Mouse (Mus musculus): ENCODE measurements at regions not wholly inside any gene's neighbourhood (a gene's known extent, or its start where the extent isn't known, plus 50 kb on each side); places are given as distances from the start of the nearest gene placed in this dataset.

DNA sequence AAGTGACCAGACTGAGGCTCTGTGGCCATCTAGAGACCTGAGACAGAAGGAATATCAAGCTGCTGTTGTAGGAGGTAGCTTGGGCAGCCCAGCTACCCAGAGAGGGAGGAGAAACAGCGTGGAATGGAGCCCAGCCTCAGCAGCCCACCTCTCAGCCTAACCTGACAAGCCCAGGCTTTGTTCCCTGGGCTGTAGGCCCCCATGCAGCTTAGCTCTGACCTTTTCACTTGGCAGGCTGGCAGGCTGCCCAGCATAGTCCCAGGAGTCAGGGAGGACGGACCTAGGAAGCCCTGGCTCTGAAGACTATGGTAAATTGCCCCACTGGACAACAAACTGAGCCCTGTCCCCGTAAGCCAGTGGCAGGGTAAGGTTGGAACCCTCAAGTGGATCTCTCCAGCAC is 141.8 kb upstream of the Csf3r start:
- CTCF ChIA-PET: interaction anchor here (0.6 kb wide), 1 partner anchor 1181 kb away, joined by 3 read pairs; no protein-coding TSS in a partner anchor

DNA sequence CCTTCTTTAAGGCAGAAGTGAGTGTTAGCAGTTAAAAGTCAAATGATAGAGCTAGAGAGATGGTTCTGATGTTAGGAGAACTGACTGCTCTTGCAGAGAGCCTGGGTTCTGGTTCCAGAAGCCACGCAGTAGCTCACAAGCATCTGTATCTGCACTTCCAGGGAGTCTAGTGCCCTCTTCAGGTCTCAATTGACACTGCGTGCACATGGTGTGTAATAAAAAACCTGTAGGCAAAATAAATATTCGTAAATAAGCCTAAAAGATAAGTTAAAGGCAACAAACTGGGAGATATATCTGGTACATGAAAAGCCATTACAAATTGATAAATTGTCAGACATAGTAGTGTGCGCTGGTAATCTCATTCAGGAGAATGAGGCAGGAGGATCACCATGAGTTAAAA is 133.8 kb upstream of the Csf3r start:
- CTCF ChIA-PET: no interaction called here

DNA sequence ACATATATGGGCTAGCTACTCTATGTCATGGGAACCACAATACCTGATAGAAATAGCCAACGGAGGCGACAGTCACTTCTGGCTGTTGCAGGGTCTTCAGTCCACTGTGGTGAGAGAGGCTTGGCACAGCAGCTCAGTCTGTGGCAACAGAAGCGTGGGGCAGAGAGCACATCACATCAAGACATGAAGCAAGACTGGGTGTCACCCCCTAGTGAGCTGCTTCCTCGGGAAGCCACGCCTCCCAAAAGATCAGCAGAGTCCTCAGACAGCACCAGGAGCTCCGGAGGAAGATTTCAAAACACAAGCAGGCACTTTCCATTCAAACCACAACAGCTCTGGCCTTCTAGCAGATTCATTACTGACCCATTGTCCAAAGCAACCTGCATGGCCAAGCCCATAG is 131.2 kb upstream of the Csf3r start:
- CTCF ChIA-PET: no interaction called here

DNA sequence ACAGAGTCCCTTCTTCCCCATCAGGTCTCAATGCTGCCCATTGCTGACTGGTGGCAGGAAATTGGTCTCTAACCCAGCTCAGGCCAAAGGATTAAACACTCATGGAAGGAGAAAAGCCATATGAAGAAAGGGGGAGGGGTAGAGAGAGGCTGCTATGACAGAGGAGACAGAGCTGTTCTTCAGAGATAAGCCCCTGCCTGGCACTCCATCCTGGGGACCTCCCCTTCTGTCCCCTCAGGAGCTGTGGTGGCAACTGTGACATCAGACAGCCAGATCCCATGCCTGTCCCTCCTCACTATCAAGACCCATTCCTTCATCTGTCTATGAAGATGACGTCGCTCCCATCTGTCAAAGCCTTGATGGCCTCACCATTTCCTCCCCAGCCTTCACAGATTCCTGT is 126.6 kb upstream of the Csf3r start:
- CTCF ChIA-PET: no interaction called here

DNA sequence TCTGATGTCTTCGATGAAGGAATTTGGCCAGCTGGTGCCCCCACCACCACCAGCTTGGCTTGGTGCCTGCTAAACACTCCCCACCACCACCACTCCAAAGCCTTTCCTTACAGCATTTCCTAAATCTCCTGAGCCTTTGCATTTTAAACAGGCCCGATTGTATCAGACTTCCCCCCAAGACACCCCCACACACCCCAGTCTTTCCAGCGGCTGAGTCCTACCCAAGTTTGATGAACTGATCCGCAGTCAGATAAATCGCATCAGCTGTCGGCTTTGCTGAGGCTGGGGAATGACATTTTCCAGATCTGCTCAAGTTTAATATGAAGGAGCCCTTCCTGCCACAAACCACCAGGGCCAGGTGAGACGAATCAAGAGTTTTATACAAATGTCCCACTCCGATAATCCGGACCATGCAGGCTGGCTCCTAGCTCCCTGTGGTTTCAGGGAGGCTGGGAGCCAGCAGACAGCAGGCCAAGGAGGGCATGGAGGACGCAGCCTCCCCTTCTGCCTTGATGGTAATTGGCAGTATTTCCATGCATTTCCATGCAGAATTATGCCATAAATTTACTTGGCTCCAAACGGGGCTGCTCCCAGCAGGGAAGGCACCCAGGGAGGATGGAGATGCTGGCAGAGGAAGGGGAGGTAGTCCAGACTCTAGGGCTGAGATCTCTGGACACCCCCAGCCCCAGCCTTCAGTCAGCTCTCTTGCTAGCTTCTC is 125.6 kb upstream of the Csf3r start:
- CTCF ChIA-PET: no interaction called here

DNA sequence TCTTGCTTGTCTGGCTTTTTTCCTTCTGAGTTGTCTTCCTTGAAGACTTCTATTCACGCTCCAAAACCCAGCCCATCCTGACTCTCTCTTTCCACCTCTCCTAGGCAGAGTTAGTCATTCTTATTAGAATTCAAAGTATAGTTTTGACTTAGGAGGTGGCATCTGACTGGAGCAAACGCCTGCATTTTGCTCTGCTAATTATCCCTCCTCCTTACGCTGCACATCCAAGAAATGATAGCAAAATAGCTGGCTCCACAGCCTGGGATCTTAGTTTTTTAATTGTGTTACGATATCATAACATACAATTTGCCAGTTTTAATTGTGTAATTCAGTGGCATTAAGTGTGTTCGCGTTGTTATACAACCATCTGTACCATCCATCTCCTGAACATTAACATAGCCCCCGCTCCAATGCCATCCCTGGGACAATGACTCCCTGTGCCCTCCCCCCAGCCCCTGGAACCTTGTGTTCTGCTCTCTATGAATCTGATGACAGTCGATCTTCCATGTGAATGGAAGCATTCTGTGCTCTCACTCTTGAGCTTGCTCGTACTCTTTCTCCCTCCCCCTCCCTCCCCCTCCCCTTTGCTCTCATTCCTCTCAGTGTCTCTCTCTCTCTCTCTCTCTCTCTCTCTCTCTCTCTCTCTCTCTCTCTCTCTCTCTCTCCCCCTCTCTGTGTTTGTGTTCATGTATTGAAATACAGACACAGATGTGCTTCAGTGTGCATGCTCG is 122.6 kb upstream of the Csf3r start:
- CTCF ChIA-PET: no interaction called here

DNA sequence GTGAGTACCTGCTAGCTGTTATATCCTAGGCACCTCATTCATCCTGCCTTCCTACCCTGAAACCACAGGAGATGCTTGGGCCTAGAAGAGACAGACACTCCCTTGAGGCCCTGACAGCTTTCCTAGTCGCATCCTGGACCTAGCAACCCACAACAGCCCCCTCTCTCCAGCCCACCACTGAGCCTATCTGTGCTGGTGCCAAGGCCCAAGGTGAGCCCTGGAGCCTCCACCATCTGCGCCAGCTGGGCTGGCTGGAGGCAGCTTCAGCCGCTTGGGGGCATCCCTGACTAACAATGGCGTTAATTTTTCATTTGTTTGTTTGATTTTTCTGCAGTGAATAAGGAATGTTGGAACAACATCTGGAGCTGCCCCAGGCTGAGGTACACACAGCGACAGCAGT is 118.1 kb upstream of the Csf3r start:
- CTCF ChIA-PET: no interaction called here

DNA sequence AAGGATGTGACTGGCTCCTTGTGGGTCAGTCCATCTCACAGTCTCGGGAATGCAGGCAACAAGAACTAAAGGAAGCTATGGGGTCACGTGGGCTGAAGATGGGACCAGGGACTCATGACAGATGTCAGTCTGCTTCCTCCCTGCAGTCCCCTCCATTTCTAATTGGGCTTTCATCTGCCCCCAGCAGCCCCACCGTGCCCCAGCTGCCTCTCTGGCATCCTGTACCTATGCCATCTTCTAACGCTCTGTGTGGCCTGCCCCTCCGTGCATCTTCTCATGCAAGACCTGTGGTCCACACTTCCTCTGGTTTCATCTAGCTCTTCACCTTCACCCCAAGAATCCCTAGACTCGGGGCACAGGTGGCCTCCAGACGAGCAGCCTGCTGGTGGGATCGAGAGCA is 115.4 kb upstream of the Csf3r start:
- CTCF ChIA-PET: no interaction called here

DNA sequence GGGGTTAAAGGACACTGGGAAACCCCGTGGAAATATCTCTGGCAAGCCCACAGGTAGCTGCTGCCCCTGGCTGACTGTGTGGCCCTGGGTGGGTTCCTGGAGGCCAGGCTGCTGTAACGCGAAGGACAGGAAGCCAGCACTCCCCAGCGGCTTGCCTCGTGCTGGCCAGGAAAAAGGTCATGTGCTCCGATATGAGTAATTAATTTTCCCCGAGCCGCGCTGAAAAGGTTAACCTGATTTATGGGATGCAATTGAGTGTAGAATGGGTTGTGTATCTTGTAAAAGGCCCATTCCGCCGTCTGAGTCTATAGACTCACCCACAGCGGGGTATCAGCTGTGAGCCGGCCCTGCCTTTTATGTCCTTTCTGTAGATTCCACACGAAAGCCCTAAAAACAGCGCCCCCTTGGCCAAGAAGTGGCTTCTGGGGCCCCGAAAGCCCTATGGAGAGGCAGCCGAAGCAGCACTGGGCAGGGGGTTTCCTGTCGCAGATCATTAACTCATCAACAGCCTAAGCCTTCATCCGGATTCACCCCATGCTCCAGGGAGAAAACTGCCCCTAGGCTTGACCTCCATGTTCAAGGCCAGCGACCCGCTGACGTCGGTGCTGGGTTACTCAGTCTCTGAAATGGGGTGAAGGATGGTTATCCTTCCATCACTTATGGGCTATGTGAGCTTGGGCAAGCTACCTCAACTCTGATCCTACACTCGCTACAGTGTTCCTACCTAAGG is 112.6 kb upstream of the Csf3r start:
- CTCF ChIA-PET: no interaction called here

DNA sequence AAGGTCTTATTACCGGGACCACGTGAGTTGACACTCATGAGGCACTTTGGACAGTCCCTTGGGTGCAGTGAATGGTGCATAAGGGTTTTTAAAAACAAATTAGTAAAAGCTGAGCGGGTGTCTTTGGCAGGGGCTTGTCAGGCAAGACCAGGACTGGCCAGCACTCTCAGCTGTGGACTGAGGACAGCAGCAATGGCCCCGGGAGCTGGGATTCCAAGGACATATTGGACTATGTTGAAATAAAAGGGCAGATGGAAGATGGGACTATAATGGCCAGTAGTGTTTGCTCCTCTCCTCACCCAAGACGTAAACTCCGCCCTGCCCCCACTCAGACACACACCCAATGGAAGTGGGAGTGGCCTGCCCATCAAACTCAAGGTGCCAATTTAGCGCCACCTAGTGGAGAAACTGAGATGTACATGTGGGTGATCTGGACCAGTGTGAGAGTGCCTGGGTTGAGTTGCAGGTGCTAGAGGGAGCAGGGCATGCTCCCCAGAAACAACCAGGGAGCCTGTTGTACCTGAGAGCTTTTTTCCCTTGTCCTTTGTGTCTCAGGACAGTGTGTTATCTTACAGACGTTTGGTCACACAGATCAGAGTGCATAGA is 111.8 kb upstream of the Csf3r start:
- CTCF ChIA-PET: no interaction called here

DNA sequence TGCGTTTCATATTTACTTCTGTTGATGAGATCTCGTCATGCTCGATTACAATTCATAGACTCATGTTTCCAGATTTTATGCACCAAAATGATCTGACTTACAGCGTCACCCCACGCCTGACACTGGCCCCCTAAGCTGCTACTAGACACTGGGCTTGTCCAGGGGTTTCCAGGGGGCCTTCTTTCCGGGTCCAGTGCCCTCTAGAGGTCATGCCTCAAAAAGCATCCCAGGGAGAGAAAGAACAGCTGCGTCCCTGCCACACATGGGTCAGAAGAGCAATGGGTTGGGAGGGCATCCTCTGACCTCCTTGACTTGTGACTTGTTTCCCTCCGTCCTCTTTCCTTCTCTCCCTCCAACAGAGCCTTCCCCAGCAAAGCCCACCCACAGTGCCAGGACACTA is 109.2 kb upstream of the Csf3r start:
- CTCF ChIA-PET: no interaction called here

DNA sequence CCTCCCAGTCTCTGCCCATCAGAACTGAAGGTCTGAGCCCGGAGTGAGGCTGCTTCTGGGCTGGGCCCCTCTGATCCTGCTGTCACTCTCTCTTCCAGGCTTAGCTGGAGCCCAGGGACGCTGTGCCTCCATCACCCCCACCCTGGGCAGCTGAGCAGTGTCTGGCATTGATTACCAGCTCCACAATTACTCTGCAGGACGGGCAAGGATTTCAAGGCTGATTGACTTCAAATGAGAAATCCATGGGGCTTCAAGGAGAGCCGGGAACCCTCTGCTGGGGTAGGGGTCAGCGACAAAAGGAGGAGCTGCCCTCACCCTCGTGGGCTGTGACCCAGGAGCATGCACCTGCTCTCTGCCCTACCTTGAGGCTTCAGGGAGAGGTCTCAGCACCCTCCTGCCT is 107.1 kb upstream of the Csf3r start:
- CTCF ChIA-PET: no interaction called here

DNA sequence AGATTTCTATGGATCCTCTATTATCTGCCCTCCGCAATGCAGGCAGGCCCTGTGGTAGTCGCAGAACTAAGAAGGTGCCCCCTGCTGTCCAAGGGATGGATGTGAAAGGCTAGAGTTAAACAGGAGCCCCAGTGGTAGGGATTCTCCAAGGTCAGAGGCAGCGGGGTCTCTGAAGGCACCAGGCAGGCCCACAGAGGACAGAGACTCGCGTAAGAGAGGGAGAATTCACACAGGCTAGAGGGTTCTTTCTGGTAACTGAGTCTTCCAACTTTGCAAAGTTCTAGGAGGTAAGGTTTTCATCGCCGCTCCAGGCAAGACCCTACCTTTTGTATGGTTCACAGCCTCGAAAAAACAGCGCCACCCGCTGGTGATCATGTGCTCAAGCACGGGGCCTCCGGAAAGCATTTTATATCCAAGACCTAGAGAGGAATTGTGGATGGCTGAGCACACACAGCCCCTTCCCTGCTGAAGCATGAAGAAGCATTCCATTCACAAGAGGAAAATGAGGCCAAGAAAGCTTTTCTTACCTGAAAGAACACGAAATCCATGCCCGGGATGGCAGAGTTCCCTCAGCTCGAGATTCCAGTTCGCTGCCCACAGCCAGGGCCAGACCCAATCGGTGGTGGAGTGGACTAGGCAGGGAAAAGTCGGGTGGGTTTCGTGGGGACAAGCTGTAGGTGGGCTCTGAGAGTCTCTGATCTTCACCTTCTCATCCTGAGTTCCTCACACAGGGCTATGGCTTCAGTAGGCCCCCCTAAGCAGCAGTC is 102.6 kb upstream of the Csf3r start:
- CTCF ChIA-PET: no interaction called here

DNA sequence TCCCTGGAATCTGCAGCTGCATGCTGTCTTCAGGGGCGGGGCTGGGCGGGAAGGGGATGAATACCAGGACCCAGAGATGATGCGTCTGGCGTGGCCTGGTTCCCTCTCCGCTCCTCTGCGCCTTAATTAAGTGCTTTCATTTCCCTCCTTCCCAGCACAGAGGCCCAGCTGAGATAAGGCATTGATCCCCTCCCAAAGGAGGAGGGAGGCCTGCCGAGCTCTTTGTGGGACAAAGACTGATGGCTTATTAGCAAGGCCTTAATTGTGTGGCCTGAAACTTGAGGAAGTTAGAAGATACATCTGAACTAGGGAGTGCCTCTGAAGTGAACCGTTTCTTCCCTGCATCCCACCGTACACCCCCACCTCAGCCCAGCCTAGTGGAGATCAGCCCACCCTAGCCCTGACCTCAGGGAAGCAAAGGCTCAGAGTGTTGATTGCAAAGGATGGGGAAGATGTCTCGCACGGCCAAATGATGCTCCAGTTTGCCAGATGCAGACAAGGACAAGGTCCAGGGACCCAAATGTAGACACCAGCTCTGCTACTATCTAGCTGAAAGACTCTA is 102.0 kb upstream of the Csf3r start:
- CTCF ChIA-PET: no interaction called here

DNA sequence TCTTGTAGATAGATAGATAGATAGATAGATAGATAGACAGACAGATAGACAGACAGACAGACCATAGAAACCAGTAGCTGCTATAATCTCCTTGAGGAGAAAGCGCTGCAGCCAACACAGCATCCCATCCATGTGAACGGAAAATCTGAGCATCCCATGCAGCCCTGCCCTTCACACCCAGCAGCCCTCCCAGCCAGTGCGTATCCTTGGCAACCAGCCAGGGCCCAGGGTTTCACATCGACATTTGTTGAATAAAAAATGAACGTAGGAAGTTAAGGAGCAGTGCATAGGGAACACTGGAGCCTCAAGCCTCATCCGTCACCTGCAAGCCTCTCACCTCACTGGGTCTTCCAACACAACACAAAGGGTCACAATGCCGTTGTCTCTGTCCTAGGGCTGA is 101.1 kb upstream of the Csf3r start:
- CTCF ChIA-PET: no interaction called here

DNA sequence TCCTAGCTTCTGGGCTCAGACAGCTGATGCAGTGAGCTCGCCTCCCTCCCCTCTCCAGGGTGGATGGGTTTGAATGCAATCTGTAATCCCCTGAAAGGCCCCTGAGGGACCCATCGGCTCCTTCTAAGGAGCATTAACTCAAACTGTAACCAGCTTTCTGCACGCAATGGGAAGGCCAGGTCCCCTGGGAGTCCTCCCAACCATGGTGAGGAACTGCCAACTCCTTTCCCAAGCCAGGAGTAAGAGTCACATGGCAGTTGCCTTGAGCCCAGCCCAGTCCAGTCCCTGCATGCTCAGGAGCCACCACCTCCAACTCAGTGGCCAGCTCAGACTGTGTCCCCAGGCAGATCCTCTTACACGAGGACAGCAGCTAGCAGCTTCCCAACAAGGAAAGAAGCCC is 96.2 kb upstream of the Csf3r start:
- CTCF ChIA-PET: no interaction called here

DNA sequence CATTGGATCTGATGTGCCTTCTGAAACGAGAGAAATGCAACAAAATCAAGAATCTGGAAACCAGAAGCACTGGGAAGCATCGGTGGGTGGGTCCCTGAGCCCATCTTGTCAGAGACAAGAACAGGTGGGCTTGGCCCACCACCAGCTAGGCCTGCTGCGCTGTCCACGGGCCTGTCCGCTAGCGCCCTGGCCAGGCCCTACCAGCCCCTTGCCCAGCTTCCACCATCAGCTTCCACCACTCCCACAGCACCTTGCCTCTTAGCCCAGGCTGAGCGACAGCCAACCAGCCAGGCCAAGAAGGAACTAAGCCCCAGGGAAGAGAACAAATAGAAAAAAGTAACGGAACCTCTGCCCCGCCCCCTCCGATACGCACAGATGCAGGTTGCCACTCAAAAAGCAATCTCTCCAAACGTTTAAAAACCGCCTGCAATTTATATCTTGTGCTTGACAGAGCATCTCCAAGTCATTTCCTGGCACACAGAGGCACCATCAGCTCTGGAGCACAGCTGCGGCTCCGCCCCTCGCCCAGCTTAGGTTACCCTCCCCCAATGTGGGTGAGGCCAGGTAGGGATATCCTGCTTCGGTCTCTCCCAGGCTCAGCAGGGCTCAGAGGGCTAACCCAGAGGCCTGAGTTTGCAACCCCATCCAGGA is 95.1 kb upstream of the Csf3r start:
- CTCF ChIA-PET: no interaction called here

DNA sequence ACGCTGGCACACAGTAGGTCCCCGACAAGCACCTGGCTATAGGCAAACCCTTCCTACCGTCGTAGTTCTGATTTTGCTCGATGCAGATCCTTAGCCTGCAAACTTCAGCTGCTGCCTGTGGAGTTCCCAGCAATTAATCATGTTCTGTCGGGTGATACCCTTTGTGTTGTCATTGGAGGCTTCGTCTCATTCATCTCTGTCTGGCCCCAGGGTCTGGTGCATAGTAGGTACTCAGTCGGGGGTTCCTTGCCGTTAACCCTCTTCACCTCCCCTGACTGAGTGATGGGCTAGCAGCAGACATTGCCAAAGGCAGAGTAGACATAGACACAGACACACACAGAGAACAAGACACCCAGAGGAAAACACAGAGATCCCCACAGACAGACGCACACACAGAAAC is 93.6 kb upstream of the Csf3r start:
- CTCF ChIA-PET: no interaction called here

DNA sequence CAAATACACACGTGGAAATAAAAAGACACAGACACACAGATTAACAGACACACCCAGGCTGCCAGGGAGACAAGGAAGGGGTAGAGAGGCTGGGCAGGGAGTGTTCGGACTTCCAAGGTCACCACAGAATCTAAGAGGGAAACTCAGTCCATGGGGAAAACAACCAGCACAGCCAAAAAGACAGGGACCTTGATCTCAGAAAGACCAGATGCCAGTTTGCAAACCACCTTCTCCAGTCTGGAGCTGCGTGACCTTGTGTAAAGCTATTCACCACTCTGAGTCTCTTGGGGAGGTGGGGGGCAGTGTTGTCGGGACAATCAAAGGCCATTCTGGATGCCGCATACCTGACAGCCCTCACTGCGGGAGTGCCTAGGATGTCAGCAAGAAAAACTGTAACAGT is 93.0 kb upstream of the Csf3r start:
- CTCF ChIA-PET: no interaction called here

DNA sequence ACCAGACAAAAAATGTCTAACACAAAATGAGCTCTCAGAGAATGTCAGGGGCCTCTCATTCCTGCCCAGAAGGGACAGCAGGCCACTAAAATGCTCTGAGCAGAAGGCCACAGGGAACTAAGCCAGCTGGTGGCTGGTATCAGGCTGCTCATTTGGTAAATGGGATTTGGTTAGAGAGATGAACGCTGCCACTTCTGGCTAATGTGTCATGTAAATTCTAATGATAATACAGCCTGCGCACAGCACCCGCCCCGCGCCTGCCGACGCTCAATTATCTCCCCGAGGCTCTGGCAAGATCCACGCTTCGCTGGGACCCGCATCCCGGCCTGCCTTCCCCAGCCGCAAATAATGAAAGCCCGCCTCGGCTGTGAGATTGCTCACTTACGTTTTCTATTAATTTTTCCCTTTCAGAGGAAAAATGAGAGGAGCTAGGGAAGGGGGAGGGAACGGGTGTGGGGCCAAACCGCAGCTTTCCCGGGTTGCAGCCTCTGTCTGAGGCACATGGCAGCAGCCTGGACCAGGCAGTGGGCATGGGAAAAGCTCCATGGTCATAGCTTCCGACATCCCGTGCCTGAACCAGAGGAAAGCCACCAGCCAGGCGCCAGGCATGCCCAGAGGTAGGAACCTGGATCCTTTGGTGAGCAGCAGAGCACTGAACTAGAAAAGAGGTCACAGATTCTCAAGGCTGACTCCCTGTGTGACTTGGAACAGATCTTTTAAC is 92.2 kb upstream of the Csf3r start:
- CTCF ChIA-PET: no interaction called here

DNA sequence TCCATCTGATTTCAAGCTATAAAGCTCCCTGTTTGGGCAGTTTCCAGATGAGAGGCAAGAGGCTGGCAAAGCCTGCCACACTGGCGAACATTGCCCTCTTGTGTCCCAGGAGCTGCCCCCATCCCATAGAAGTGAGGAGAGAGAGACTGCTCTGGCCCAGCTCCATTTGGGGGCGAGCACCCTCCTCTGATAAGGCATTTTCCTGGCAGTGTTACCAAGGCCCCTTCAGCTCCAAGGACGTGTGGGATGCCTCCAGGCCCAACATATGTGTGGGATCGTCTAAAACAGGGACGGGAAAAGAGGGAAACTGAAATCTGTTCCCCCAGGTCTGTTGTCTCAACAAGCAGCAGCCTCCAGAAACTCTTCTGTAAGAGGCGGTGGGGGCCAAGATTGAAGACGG is 88.0 kb upstream of the Csf3r start:
- CTCF ChIA-PET: no interaction called here

Data from spleen, embryonic (tissue).